Mouse (Mus musculus) ES-Bruce4 (cell line): Measurements from ENCODE around the gene Ankrd66. TPM values are rescaled to one million over a fixed set of nuclear protein-coding genes. Genes with fewer than 3 reads are reported as not detected.

Experiments used
- H3K27ac ChIP-seq: 2 replicates; pipeline ENCODE4 v1.5.1; 2012; ENCODE audit warnings: low read length, inconsistent platforms; ENCODE audit not compliant: insufficient read depth
- H3K27me3 ChIP-seq: 2 replicates; pipeline ENCODE4 v1.6.1; 2012; ENCODE audit warnings: mild to moderate bottlenecking, low read length, inconsistent platforms; ENCODE audit not compliant: control insufficient read depth, poor library complexity, insufficient read depth, severe bottlenecking
- H3K36me3 ChIP-seq: 2 replicates; pipeline ENCODE4 v1.6.1; 2012; ENCODE audit warnings: inconsistent platforms, mild to moderate bottlenecking, low read length, moderate library complexity; ENCODE audit not compliant: control insufficient read depth, poor library complexity, insufficient read depth, severe bottlenecking
- H3K4me1 ChIP-seq: one replicate; pipeline ENCODE4 v1.8.1; 2011; ENCODE audit warnings: low read length; ENCODE audit not compliant: control insufficient read depth, insufficient read depth
- H3K4me3 ChIP-seq: 2 replicates; pipeline ENCODE4 v1.5.1; 2011; ENCODE audit warnings: low read depth, mild to moderate bottlenecking, low read length
- H3K9ac ChIP-seq: 2 replicates; pipeline ENCODE4 v1.6.1; 2012; ENCODE audit warnings: low read depth, mild to moderate bottlenecking, inconsistent platforms; ENCODE audit not compliant: poor library complexity, severe bottlenecking
- H3K9me3 ChIP-seq: replicated peaks from 2 replicates; pipeline ENCODE4 v1.6.1; 2012; ENCODE audit warnings: mild to moderate bottlenecking, low read length, inconsistent platforms; ENCODE audit not compliant: control insufficient read depth, poor library complexity, insufficient read depth, severe bottlenecking
- CTCF ChIP-seq: IDR thresholded peaks from one replicate; pipeline ENCODE4 v1.8.1; 2011; ENCODE audit warnings: low read depth, low read length
- EP300 ChIP-seq: IDR thresholded peaks from 2 replicates; pipeline ENCODE4 v1.6.1; 2011; ENCODE audit warnings: low read depth, low read length; ENCODE audit not compliant: insufficient read depth
- POLR2A ChIP-seq: IDR thresholded peaks from one replicate; pipeline ENCODE4 v1.8.1; 2011; ENCODE audit warnings: low read length; ENCODE audit not compliant: insufficient read depth
- polyA plus RNA-seq: library from polyadenylated mRNA; stranded (reverse); fragments of >200 nt; gene quantifications from 2 replicates; pipeline ENCODE4 v1.2.4, GENCODE M21; 2011; ENCODE audit warnings: low read depth; ENCODE audit not compliant: missing spikeins, insufficient read depth, insufficient read length

Gene Ankrd66
- polyA plus RNA-seq, 1 experiment = not detected

DNA sequence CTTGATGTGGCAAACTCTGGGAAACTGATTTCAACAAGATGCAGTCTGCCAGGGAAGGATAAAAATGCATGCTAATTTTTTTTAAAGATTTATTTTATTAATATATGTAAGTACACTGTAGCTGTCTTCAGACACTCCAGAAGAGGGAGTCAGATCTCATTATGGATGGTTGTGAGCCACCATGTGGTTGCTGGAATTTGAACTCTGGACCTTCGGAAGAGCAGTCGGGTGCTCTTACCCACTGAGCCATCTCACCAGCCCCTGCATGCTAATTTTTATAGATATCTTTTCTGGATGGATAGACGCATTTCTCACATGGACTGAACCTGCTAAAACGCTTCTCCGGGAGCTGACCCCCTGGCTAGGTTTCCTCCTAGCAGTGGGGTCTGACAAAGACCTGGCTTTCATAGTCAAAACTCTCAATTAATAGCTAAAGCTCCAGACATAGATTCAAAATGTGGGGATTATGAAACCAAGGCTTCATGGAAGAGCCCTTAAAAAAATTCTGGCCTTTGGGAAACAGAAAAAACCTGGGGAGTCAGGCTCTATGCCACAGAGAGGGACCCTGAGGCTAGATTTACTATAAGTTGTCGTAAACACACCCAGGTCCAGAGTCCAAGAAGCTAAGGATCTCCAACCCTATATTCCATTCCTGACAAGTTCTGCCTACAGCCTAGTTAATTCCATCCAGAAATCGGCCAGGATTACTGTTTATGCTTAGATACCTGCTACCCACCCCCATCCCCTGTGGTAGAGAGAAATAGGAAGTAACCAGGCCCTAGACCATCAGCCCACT, 20.0 kb upstream of the Ankrd66 start:
- Histone ChIP-seq H3K4me3 (no peak overlapping the region), H3K36me3 (no peaks in the 10 kb centered on the region), H3K9ac (no peak overlapping the region), H3K27ac (no peak overlapping the region), H3K27me3 (no peaks in the 10 kb centered on the region), H3K4me1 (no peaks in the 10 kb centered on the region), H3K9me3 (peaks cover 5% of the 10 kb centered on the region; the same call in 1 of the 2 replicates)
- TF ChIP-seq POLR2A (no peak), EP300 (no peak), CTCF (no peak)

DNA sequence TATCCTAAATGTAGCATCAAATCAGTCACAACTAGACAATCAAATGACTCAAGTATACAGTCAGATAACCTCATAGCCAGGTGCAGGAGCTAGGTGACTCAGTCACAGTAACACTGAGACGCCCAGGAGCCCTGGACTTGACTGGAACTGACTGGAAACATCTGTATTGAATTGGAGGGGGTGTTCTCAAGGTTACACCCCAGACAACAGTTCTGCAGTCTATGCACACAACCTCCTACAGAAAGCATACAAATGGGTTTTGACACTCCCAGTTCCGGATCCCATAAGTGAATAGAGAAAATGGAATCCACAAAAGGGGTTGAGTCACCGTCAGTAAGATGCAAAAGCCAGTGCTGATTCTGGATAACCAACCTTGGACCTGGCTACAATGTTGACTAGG, 15.2 kb upstream of the Ankrd66 start:
- Histone ChIP-seq H3K9ac (no peak overlapping the region), H3K36me3 (no peaks in the 10 kb centered on the region), H3K4me3 (no peak overlapping the region), H3K27ac (peak overlapping the region; percentile 49; the same call in 1 of the 2 replicates), H3K4me1 (peaks cover 5% of the 10 kb centered on the region), H3K27me3 (no peaks in the 10 kb centered on the region), H3K9me3 (peaks cover 5% of the 10 kb centered on the region; the same call in 1 of the 2 replicates)
- TF ChIP-seq POLR2A = no peak
- no peak for TF ChIP-seq CTCF
- TF ChIP-seq EP300 = peak; percentile 60; the same call in 1 of the 2 replicates

DNA sequence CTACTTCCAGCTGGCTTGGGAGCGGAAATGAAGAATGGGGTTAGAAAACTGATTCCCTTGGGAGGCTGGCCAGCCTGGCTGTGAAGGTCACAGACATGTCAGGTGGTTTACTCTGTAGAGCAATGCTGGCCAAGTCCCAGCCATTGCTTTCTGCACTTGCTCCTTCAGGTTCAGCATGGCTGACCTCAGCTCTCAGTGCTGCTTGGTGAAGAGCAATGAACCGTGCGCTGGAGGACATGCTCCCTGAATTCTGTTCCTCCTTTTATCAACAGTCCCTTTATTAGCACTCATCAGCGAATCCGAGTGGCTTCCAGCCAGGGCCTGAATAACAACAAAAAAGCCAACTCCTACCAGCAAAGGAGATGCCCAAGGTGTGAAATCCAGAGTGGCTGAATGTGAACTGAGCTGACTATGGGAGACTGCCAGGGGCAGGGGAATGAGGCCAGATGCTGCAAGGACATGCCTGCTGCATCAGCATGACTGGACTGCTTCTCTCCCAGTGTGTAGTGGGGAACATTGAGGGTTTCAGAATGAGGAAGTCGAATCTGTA, 14.2 kb upstream of the Ankrd66 start:
- H3K4me3 ChIP-seq = no peak overlapping the region
- H3K27ac ChIP-seq = 0 out of 2 replicates have a peak overlapping the region, but pooled peaks have one; percentile 6
- H3K9me3 ChIP-seq = peaks cover 5% of the 10 kb centered on the region; the same call in 1 of the 2 replicates
- no peak for TF ChIP-seq CTCF
- TF ChIP-seq EP300 = no peak
- H3K9ac ChIP-seq = no peak overlapping the region
- H3K4me1 ChIP-seq = peaks cover 5% of the 10 kb centered on the region
- H3K36me3 ChIP-seq = no peaks in the 10 kb centered on the region
- H3K27me3 ChIP-seq = no peaks in the 10 kb centered on the region

DNA sequence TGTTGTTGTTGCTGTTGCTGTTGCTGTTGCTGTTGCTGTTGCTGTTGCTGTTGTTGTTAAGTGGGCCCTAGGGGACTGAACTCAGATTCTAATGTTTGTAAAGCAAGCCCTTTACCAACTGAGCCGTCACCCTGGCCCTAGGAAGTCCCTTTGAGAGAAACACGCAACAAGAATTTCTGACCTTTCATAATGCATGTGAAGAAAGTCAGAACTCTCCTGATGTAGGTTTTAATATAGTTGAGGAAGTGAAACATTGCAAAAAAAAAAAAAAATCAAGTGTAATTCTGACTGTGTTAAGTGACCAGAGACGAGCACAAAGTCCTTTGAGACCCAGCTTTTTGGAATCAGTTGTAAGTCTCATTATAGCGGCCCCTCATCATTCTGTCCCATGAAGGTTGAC, 13.7 kb upstream of the Ankrd66 start:
- no peak overlapping the region for H3K27ac ChIP-seq

DNA sequence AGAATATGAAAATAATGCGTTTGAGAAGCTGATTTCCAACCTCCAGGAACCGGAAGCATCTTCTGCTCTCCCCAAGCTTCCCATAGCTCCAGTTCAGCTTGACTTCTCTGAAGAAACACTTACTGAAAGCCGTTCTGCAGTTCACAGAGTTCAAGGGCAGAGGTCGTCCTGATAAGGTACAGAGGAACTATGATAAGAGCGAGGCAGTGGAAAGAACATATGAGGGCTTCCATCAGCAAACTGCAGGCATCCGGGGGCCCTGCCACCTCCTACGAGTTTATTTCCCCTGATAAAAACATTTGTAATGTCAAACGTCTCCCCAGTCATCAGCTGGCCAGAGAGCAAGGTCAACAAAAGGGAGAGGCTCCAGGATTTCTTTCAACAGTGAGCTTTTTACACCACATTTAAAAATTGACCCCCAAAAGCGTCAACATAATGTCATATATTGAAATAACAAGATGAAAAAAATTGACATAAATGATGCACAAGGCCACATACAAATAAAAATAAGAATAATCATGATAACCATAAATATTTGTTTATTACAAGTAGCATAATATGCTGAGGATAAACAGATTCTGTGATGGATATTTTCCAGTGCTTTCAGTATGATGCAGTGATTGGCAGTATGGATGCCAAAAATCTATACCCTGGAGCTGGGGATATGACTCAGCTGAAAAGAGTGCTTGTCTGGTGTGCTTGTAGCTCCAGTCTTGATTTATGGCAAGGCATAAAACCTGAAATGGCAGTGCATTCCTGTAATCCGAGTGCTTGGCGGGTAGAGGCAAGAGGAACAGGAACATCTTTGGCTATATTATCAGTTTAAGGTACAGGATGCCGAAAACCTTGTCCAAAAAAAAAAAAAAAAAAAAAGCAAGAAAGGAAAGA, 11.3 kb upstream of the Ankrd66 start:
- Histone ChIP-seq H3K4me1 (peaks cover 5% of the 10 kb centered on the region), H3K9ac (no peak overlapping the region), H3K27ac (no peak overlapping the region), H3K9me3 (no peaks in the 10 kb centered on the region), H3K27me3 (no peaks in the 10 kb centered on the region), H3K4me3 (no peak overlapping the region), H3K36me3 (no peaks in the 10 kb centered on the region)
- TF ChIP-seq EP300 = no peak
- TF ChIP-seq POLR2A = no peak
- no peak for TF ChIP-seq CTCF

More for the DNA sequence above, 13.7 kb upstream of the Ankrd66 start:
- no peak overlapping the region for H3K9ac ChIP-seq
- H3K9me3 ChIP-seq = no peaks in the 10 kb centered on the region
- H3K36me3 ChIP-seq = no peaks in the 10 kb centered on the region
- no peak overlapping the region for H3K4me3 ChIP-seq
- H3K27me3 ChIP-seq = no peaks in the 10 kb centered on the region
- peaks cover 5% of the 10 kb centered on the region for H3K4me1 ChIP-seq
- TF ChIP-seq CTCF = no peak
- no peak for TF ChIP-seq POLR2A
